Mouse (Mus musculus): Measurements from ENCODE around the gene Atp2b4.
"Not testable (repeated sequence)": the region's sequence is repeated elsewhere in the genome, so short reads cannot be mapped to it uniquely, and the experiment has no call there.

Atp2b4 gene

GRCm38 (mm10) chr1:133694301-133694700, 106.5 kb downstream of the Atp2b4 start:
- no peak for DNase-seq (ENCODE audit: low spot score in 2 of 2)

GRCm38 (mm10) chr1:133693536-133694114, 107.2 kb downstream of the Atp2b4 start:
- DNase-seq (ENCODE audit: low spot score in 2 of 2), result no peak

GRCm38 (mm10) chr1:133692195-133692594, 108.6 kb downstream of the Atp2b4 start:
- DNase-seq (ENCODE audit: low spot score in 2 of 2), result no peak

DNA sequence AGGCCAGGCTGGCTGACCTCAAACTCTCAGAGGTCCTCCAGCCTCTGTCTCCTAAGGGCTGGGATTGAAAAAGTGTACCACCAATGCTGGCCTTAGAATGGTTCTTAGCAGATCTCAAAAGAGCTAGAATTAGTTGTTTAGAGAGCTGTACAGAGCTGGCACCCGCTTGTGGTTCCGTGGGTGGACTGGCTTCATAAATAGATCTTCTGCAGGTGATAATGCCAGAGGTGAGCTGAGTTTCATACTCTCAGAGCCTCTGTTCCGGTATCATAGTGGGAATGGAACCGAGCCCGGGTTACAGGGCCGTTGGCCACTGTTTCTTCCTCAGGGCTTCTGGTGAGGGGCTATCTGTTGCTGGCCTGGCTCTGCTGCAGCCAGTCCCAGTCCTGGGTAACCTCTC, 109.8 kb downstream of the Atp2b4 start:
- DNase-seq (ENCODE audit: low spot score in 2 of 2), result no peak

DNA sequence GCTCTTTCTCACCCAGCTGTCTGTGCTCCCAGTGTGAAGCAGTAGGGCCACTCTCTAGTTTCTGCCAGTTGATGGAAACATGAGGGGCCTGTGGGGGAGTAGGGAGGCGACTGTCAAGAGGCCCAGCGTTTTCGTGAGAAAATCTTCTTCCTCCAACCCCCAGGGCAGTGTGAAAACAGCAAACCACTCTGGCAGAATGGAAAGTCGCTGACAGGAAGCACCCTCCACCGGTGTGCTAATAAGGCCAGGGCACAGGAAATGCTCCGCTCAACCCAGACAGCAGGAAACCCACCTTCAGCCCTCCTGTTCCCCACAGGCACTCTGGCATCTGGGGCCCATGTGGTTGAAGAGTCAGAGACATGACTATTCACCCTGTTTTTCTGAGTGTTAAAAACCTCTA, 110.9 kb downstream of the Atp2b4 start, which contains the start of gene Lax1:
Lax1 (minus strand) TSS at position 212 of the 400 bp plus-strand sequence.
- DNase-seq (ENCODE audit: low spot score in 2 of 2), result no peak

- no peak for DNase-seq (ENCODE audit: low spot score in 2 of 2)
Observed at GRCm38 (mm10) chr1:133688301-133688700, 112.5 kb downstream of the Atp2b4 start.

DNA sequence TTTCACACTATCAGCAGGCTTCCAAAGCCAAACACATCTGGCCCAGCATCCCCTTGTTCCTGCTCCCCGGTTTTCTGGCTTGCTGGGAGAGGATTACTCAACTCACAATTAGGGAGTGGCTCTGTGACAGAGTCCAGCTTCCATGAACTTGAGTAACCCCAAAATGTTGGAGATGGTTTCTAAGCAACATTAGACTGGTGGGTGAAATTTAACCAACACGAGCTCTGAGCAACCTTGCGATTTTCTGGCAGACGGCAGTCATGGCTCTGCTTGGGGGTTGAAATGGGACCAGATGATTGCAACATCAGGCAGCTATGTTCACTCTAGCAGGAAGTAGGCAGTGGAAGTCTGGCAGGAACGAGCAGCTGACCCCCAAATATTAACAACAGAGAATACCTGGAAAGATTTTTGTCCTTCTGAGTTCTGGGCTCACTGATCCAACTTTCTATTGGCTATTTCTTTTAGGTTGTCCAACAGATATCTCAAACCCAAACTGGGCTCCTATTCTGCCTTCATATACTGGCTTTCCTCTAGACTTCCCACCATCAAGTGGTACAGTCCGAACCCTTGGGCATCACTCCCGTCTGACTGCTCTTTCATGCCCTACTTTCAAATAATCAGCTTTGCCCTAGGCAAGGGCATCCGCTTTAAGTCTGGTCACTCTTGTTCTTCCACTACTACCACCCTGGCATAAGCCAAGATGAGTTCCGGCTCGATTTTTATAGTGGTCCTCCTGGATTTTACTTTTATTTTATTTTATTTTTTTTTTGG, 114.9 kb downstream of the Atp2b4 start:
- peak; percentile 63 to 78 for DNase-seq (ENCODE audit: low spot score in 2 of 2)

DNA sequence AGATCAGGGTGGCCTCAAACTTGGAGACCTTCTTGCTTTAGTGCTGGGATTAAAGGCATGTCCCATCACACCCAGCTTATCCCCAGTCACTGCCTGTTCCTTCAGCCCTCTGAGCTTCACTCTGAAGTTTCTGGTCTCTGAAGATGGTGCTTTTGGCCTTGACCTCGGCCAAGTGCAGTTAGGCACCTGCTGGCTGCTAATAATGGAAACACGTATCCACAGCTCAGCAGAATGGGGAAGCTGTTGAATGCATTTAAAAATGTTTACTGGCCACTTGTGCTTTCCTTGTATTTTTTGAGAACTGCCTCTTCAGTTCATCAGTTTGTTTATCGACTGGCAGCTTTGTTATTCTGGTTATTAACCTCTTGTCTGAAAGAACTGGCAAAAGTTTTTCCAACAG, 129.0 kb downstream of the Atp2b4 start:
- DNase-seq (ENCODE audit: low spot score in 2 of 2), result no peak

- no peak for DNase-seq (ENCODE audit: low spot score in 2 of 2)
Observed at GRCm38 (mm10) chr1:133671266-133671665, 129.6 kb downstream of the Atp2b4 start.

DNA sequence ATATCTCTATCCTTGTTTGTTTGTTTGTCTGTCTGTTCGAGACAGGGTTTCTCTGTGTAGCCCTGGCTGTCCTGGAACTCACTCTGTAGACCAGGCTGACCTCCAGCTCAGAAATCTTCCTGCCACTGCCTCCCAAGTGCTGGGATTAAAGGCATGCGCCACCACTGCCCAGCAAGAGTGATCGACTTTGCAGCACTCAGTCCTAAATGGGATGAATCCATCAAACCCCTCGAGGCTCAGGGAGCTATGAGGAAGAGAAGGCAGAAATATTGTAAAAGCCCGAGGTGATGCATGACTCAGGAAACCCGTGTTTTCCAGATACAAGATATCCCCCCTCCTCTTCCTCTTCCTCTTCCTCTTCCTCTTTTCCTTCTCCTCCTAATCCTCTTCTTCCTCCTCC, 130.1 kb downstream of the Atp2b4 start:
- DNase-seq (ENCODE audit: low spot score in 2 of 2), result no peak

DNA sequence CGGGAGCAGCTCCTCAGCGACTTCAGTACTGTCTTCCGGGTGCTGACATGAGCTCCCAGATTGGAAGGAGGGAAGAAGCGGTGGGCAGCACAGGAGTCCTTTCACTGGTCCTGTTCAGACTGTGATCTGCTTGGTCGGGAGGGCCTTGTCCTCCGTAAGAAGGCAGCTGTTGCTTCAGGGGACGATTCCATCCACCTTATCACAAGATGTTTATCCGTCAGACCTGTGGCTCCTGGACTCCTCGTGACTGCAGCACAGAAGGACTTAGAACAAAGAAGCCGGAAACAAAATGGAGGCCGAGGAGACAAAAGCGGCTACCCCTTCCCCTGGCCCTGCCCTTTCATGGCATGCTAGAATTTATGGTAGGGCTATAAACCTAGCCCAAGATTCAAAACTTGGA, 130.7 kb downstream of the Atp2b4 start:
- DNase-seq (ENCODE audit: low spot score in 2 of 2), result no peak

GRCm38 (mm10) chr1:133668618-133669017, 132.2 kb downstream of the Atp2b4 start:
- no peak for DNase-seq (ENCODE audit: low spot score in 2 of 2)

GRCm38 (mm10) chr1:133667721-133668120, 133.1 kb downstream of the Atp2b4 start:
- DNase-seq (ENCODE audit: low spot score in 2 of 2), result no peak

GRCm38 (mm10) chr1:133665713-133666112, 135.1 kb downstream of the Atp2b4 start:
- not testable (repeated sequence) for DNase-seq (ENCODE audit: low spot score in 2 of 2)

DNA sequence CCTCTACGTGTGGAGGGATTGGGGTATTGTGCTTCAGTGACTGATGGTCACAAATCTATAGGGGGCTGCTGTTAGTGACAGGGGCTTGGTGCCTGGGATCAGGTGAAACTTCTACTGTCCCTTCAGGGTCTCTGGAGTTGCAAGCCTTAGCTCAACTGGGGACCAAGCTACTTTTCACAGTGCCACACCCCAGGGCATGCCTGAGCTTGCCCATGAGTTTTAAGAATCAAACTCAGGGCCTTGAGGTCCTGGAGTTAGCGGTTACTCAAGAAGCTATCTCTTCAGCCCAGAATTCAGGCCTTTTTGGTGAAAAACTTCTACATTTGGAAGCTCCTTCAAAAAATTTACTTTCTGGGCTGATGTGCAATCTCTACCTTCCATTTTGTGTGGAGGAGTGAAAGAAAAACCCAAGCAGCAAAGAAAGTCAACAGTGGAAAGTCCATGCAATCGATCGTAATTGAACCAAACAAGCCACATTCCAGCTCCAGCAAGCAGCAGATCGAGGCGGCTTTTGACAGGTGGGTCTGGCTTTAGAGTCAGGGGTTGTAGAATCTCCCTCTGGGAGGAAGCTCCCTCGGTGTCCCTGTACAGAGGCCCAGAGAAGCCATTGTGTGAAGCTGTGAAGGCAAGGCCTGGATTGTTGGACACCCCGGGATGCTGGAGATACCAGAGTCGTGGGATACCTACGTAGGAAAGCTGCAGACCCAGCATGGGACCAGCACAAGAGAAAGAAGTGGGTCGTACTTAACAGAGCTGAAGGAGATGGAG, 136.5 kb downstream of the Atp2b4 start:
- no peak for DNase-seq (ENCODE audit: low spot score in 2 of 2)

DNA sequence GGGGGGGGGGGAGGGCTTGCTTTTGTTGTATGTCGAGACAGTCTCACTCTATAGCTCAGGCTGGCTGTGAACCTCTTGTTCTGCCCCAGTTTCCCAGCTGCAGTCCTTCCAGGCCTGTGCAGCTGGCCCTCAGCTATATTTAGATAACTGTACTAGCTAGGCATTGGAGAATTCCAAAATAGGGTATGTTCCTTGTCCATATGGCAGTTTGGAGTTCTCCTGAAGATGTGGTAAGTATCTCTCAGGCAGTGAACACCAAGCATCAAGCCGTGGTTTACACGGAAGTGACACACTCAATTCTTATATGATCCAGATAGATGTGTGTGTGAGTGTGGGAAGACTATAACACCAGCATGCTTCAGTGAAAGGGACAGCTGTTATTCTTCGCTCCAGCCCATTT, 137.4 kb downstream of the Atp2b4 start:
- no peak for DNase-seq (ENCODE audit: low spot score in 2 of 2)

- DNase-seq (ENCODE audit: low spot score in 2 of 2), result no peak
Observed at GRCm38 (mm10) chr1:133662941-133663340, 137.9 kb downstream of the Atp2b4 start.

- peak; percentile 85 to 91 for DNase-seq (ENCODE audit: low spot score in 2 of 2)
Observed at GRCm38 (mm10) chr1:133661203-133661933, 139.5 kb downstream of the Atp2b4 start, which contains the start of gene Gm38394. Gene Gm38394, minus strand, starts transcription at chr1:133661318.

DNA sequence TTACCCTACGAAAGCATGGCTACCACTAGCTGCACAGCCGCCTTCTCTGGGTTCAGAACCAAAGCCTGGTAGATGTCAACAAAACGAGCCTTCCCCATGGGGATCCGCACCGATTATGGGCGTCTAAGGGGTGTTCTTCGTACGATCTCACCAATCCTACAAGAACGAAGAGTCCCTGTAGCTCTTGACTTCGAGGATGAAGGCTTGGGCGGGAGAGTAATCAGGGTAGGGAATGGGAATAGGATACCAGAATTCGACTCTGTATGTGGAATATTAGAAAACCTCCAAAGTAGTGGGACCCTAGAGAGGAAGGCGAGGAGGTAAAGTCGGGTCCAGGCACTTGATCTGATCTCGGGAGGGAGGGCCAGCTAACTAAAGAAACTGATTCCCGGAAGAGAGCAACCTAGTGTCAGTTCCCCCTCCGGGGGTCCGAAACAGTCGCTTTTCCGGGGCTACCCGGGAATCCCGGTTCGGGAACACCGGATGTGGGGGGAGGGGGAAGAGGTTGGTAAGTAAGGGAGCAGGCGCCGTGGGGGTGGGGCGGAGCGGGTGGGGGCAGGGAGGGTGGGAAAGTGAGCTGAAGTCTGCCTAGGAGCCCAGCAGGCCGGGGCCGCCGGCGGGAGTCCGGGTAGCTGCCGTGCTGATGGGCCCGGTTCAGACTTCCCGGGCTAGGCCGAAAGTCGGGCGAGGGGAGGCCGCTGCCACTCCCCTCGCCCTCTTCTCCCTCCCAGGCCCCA, 140.2 kb downstream of the Atp2b4 start, which contains the start of gene Zbed6:
Zbed6 (minus strand) TSS at position 420 of the 737 bp plus-strand sequence.
- DNase-seq (ENCODE audit: low spot score in 2 of 2), result peak; percentile 57 to 59

DNA sequence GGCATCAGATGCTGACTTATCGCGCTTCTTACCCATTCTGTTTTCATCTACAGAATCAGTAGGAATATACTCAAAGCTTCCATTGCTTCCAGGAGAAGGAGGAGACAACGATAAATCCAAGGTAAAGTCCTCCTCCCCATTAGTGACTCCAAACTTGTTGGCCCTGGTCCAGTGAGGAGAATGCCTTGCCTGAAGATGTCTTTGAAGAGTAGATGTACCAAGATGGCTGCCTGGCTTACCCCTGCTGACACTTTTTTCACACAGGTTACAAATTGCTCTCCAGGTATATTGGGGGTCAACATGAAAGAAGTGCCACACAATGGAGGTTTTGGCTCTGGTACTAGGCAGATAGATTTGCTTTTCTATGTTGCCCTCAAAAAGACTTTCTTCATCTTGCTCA, 142.0 kb downstream of the Atp2b4 start:
- no peak for DNase-seq (ENCODE audit: low spot score in 2 of 2)

DNA sequence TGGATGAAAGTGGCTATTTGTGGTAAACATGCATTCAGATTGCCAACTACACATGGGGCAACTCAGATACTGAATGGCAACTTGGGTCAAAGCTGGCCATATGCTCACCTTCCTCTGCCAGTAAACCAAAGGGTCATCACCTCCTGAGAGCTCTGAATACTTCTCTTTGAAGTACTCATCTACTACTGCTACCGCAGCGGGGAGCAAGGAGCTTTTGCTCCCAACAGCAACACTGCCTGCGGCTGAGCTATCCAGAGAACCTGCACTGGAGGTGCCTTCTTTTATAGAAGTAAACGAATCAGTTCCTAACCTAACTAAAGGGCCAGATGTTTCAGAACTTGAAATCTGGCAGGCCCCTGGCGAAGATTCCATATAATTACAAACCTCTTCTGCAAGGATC, 144.0 kb downstream of the Atp2b4 start:
- no peak for DNase-seq (ENCODE audit: low spot score in 2 of 2)

All from urinary bladder, postnatal 36 days (tissue).